Mouse (Mus musculus): Measurements from ENCODE around the gene Tbc1d10c.

Tbc1d10c gene

DNA sequence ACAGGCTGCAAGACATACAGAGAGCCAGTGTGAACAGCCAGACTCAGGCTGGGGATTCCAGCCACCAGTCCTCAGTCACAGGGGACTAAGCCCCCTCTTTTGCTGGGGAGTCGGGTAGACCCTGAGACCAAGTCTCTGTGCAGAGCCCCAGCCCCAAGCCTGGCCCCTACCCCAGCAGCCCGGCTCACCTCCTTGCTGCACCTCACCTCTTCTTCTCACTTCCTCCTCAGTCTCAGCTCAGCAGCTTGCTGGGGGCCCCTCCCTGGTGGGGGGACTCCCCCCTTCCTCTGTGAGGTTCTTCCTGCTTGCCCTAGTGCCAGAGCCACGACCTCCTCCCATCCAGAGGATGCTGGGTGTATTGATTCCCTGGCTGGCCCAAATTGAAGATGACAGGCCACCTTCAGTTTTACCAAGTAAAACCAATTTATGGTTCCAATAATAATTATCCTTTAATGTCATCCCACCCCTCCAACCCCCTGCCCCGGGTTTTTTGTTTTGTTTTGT is at the start of gene Tbc1d10c:
Gene Tbc1d10c, minus strand, starts transcription at position 454 of the 504 bp plus-strand sequence.
- DNase-seq (ENCODE audit: low spot score) = no peak

GRCm38 (mm10) chr19:4240247-4240668 is 49.2 kb upstream of the Tbc1d10c start:
- DNase-seq (ENCODE audit: low spot score) = no peak

DNA sequence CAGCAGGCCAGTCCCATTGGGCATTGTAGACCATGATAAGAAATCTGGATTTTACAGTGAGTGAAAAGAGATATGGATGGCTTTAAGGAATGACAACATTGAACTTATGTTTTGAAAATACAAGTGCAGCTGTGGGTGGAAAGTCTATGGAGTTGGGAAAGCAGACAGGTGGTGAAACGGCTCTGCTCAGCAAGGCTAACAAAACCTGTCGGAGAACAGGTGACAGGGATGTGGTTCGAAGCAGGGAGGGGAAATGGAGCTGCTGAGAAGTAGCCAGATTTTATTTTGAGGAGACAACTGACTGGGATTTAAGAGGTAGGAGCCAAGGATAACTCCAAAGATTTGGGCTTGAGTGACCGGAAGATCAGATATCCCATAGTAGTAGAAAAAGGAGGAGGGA is 43.5 kb upstream of the Tbc1d10c start:
- no peak for DNase-seq (ENCODE audit: low spot score)

DNA sequence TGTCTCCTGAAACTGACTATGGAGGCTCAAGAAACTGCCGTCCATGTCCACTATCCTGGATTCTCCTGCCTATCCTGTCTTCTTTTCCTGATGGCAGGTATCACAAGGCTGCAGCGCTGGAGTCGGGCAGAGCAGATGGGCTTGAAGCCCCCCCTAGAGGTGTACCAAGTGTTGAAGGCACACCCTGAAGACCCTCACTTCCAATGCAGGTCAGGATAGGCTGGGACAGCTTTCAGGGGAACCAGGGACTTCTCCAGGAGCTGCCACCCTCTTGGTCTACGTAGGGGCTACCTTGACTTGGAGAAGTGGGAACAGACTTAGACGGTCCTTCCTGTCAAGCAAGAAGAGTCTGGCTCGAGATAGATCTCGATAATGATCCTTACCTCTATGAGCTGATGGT is 41.6 kb upstream of the Tbc1d10c start:
- DNase-seq (ENCODE audit: low spot score) = no peak

DNA sequence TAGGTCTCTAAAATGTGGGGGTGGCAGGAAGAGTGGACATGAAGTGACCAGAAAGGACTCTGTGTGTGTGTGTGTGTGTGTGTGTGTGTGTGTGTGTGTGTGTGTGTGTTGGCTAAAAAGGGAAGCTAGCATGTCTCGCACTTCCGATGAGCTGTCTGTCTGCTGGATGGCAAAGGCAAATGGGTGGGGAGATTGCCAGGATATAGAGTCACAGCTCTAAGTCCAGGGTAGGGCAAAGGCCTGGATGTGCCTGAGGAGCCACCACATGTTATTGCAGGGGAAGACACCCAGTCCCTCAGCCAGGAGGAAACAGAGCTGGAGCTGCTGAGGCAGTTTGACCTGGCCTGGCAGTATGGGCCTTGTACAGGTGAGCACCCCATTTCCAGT is 41.1 kb upstream of the Tbc1d10c start:
- DNase-seq (ENCODE audit: low spot score) = no peak

DNA sequence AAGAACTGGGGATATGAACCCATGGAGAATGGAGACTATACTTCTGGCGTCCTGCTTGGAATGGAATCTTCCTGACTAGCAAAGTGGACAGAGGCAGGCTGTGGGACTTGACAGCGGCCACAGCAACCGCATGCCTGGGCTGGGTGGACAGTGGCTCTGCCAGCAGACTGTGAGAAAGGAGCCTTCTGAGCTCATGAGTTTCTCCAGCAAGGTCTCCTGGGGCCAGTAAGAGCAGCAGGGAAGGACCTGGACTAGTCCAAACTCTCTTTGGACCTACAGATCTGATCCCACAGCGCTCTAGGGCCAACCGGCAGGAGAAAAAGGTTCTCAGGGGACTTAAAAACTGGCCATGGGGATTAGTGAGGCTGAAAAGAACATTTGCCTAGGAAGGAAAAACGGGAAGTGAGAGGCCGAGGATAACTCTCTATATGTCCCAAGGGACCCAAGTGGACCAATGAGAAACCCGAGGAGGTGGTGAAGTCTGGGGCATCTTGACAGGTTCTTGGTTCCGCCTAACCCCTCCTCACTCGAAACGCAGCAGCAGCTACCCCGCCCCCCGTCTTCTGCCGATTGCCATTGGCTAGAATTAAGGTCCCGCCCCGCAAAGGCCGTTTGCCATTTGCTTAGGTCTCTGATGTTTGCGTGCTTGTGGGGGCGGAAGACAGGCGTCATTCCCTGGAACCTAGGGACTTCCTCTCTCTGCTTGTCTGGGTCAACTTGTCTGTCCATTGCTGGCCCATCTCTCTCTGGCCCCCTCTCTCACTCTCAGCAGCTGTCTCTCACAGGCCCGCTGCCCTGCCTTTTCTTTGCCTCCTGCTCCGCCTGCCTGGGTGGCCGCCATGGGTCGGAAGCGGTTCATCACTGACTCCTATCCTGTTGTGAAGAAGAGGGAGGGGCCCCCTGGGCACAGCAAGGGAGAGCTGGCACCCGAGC is 40.4 kb upstream of the Tbc1d10c start, which contains the start of gene Pold4:
Gene Pold4, plus strand, starts transcription at position 647 of the 933 bp plus-strand sequence.
- peak; percentile 88 for DNase-seq (ENCODE audit: low spot score)

DNA sequence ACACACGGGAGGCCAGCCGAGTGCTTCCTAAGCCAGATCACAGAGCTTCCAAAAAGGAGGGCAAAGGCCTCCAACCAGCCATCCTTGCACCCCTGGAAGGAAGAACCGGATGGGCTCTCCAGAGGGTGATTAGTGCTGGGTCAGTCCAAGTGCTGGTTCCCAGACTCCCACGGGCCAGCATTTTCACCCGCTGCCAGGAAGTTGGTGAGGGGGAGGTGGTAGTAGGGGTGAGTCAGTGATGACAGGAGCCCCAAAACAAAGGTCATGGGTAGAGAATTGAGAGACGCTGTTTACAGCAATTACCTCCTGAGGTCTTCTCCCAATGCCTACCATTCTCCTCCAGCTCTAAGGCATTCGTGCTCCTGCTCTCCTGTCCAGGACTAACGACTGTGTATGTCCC is 39.3 kb upstream of the Tbc1d10c start:
- no peak for DNase-seq (ENCODE audit: low spot score)

GRCm38 (mm10) chr19:4229451-4230076 is 38.5 kb upstream of the Tbc1d10c start:
- DNase-seq (ENCODE audit: low spot score) = no peak

DNA sequence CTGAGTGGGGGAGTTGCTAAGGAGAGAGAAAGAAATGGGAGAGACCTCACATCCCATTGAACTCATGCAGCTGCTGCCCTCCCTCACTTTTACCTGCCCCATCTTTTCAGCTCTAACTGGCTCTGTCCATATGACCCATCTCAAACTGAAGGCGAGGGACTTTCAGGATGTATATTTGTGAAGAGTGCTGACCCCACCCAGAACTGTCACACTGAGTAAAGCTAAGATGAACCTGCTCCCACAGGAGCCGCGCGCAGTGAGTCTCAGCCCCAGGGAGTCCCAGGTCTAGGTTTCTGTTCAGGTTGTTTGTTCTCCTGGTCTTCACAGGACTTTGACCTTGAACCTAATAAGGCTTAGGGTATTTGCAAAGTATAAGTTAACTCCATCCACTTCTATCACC is 37.8 kb upstream of the Tbc1d10c start:
- DNase-seq (ENCODE audit: low spot score) = no peak

DNA sequence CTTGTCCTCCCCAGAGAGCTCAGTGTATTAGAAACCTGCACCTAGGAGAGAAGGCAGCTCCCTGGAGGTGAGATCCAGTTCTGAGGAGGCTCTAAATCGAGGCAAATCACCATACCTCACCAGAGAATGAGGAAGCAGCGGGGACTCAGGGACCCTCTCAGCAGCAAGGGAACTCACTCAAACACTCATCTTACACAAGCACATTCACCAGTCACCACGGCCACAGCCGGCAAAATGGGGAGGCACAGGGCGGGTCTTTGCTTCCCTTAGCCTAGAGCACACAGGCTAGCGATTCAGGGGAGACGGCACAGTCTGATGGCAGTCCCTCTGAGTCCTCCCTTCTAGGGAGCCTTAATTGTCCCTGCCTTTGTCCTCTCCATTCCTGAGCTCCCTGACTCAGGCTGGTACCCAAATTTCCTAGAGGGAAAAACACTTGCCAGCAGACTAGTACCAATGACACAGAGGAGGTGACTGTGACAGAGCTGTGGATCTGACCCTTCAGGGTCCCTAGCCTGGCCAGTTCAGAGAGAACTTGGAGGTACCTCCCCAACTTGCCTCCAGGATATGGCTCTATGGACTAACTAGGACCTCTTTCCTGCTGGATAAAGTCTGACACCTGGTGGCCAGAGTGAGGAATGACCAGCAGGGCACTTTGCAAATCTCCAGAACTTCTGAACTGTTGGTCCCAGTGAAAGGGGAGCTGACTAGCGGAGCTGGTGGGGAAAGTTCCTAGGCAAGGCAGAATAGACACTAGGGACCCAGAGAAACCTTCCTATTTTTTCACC is 37.0 kb upstream of the Tbc1d10c start:
- peak; percentile 47 for DNase-seq (ENCODE audit: low spot score)

GRCm38 (mm10) chr19:4227446-4227845 is 36.4 kb upstream of the Tbc1d10c start:
- DNase-seq (ENCODE audit: low spot score) = no peak

- no peak for DNase-seq (ENCODE audit: low spot score)
Measured at GRCm38 (mm10) chr19:4226779-4227178, 35.7 kb upstream of the Tbc1d10c start.

- no peak for DNase-seq (ENCODE audit: low spot score)
Measured at GRCm38 (mm10) chr19:4222165-4222564, 31.1 kb upstream of the Tbc1d10c start.

GRCm38 (mm10) chr19:4220957-4221743 is 30.1 kb upstream of the Tbc1d10c start:
- no peak for DNase-seq (ENCODE audit: low spot score)

DNA sequence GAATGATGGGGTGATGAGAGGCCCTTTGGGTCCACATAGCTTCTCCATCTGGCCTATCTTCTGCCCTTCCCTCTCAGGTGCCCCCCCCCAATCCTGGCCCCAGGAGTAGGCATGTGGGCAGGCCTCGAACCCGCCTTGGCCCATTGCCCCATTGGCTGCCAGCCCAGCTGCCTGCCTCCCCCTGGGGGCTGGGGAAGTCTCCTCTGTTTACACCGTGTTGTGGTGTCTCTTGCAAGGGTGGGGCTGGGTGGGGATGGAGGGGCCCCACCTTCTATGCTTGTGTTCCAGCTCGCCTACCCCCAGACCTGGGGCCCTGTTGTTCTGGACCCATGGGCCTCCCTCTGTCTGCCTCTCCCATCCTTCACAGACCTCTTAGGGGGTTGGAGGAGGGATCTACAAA is 29.3 kb upstream of the Tbc1d10c start:
- DNase-seq (ENCODE audit: low spot score) = no peak

GRCm38 (mm10) chr19:4219943-4220342 is 28.9 kb upstream of the Tbc1d10c start:
- no peak for DNase-seq (ENCODE audit: low spot score)

DNA sequence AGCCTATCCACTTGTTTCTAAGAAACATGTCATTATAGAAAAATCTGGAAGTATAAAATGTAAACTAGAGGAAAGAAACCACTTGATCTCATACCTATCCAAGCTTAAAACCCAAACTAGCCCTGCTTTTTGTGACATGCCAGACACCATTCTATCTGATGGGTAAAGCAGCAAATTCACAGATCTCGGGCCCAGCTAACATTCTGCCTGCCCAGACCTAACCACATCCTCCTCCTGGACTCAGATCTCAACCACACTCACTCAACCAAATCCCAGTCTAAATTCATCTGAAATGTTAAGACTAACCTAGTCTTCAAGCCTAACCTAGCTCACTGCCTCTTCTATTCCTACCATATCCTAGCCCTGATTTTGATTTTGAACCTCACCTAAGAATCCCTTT is 27.7 kb upstream of the Tbc1d10c start:
- DNase-seq (ENCODE audit: low spot score) = no peak

GRCm38 (mm10) chr19:4218293-4218692 is 27.2 kb upstream of the Tbc1d10c start:
- DNase-seq (ENCODE audit: low spot score) = no peak

GRCm38 (mm10) chr19:4217855-4218254 is 26.8 kb upstream of the Tbc1d10c start:
- no peak for DNase-seq (ENCODE audit: low spot score)

- DNase-seq (ENCODE audit: low spot score) = no peak
Measured at GRCm38 (mm10) chr19:4217140-4217539, 26.1 kb upstream of the Tbc1d10c start.

- DNase-seq (ENCODE audit: low spot score) = no peak
Measured at GRCm38 (mm10) chr19:4216041-4216685, 25.1 kb upstream of the Tbc1d10c start.
